Mouse (Mus musculus): ENCODE measurements around the gene Gm20458.

- no peak for TF ChIP-seq CTCF (IDR thresholded peaks at IDR 0.05; ENCODE audit: low read depth)
- TF ChIP-seq EP300 (IDR thresholded peaks at IDR 0.05; ENCODE audit: low read depth) = no peak; the same call in 1 of the 2 replicates
These were observed 36.3 kb downstream of the Gm20458 start, which contains the start of gene Pigt for GRCm38 (mm10) chr2:164496847-164497690.

Measured in liver, postnatal 0 days (tissue).